Mouse (Mus musculus) MEL (cell line): ENCODE results near the gene Pkhd1. TPM values are rescaled to one million over a fixed set of nuclear protein-coding genes. Genes with fewer than 3 reads are reported as not detected.

ENCODE experiments used
- DNase-seq: peaks from one replicate; pipeline ENCODE4 v3.0.0; 2011; ENCODE audit warnings: low read depth, low spot score
- H3K27ac ChIP-seq: 2 replicates; pipeline ENCODE4 v1.5.1; 2012; ENCODE audit warnings: low read depth, mild to moderate bottlenecking, control low read depth, low read length, moderate library complexity; ENCODE audit not compliant: control insufficient read depth
- H3K27me3 ChIP-seq, 2 experiments: fragments of 150-350 bp in 1 of 2; sonication (generic) in 1 of 2; 2 replicates each; pipeline ENCODE4 v1.6.1; 2012; ENCODE audit warnings: low read length in 2 of 2, mild to moderate bottlenecking in 2 of 2, improper control_type of control experiment in 1 of 2, moderate library complexity in 1 of 2; ENCODE audit not compliant: insufficient read depth in 2 of 2, control insufficient read depth in 1 of 2
- H3K36me3 ChIP-seq, 2 experiments: 2 replicates each; pipeline ENCODE4 v1.6.1; 2012 to 2014; ENCODE audit warnings: low read length in 2 of 2, improper control_type of control experiment in 1 of 2, inconsistent platforms in 1 of 2, mild to moderate bottlenecking in 1 of 2; ENCODE audit not compliant: insufficient read depth in 2 of 2, control insufficient read depth in 1 of 2
- H3K4me1 ChIP-seq, 2 experiments: fragments of 150-350 bp in 1 of 2; sonication (generic) in 1 of 2; 2 replicates each; pipeline ENCODE4 v1.6.1; 2012; ENCODE audit warnings: low read length in 2 of 2, improper control_type of control experiment in 1 of 2, mild to moderate bottlenecking in 1 of 2; ENCODE audit not compliant: insufficient read depth in 2 of 2, control insufficient read depth in 1 of 2
- H3K4me3 ChIP-seq, 2 experiments: fragments of 150-350 bp in 1 of 2; sonication (generic) in 1 of 2; 2 replicates each; pipeline ENCODE4 v1.5.1; 2012; ENCODE audit warnings: low read depth in 2 of 2, low read length in 2 of 2, mild to moderate bottlenecking in 2 of 2, moderate library complexity in 2 of 2, control low read depth in 1 of 2, improper control_type of control experiment in 1 of 2; ENCODE audit not compliant: control insufficient read depth in 1 of 2, insufficient read depth in 1 of 2
- H3K79me2 ChIP-seq: 2 replicates; pipeline ENCODE4 v1.6.1; 2012; ENCODE audit warnings: mild to moderate bottlenecking, low read length, moderate library complexity; ENCODE audit not compliant: control insufficient read depth, poor library complexity, insufficient read depth
- H3K9ac ChIP-seq: 2 replicates; pipeline ENCODE4 v1.6.1; 2012; ENCODE audit warnings: low read depth, mild to moderate bottlenecking, control low read depth, low read length, moderate library complexity; ENCODE audit not compliant: control insufficient read depth, poor library complexity, severe bottlenecking
- H3K9me3 ChIP-seq: fragments of 150-350 bp; sonication (generic); replicated peaks from 2 replicates; pipeline ENCODE4 v1.6.1; 2012; ENCODE audit warnings: mild to moderate bottlenecking, low read length, improper control_type of control experiment, moderate library complexity; ENCODE audit not compliant: insufficient read depth
- CTCF ChIP-seq, 3 experiments: IDR thresholded peaks in 2 of 3; conservative IDR thresholded peaks in 1 of 3; 2 replicates each; pipeline ENCODE4 v1.5.1; 2011 to 2012; ENCODE audit warnings: low read length in 3 of 3, low read depth in 2 of 3, mild to moderate bottlenecking in 2 of 3, improper control_type of control experiment in 1 of 3, inconsistent platforms in 1 of 3, mixed read lengths in 1 of 3, moderate library complexity in 1 of 3; ENCODE audit not compliant: control insufficient read depth in 1 of 3, insufficient read depth in 1 of 3, poor library complexity in 1 of 3, severe bottlenecking in 1 of 3
- EP300 ChIP-seq, 2 experiments: IDR thresholded peaks; 2 replicates each; pipeline ENCODE4 v1.6.1; 2011; ENCODE audit warnings: improper control_type of control experiment in 2 of 2, low read length in 2 of 2, low read depth in 1 of 2, mild to moderate bottlenecking in 1 of 2
- JUND ChIP-seq: IDR thresholded peaks from 2 replicates; pipeline ENCODE4 v1.6.1; 2011; ENCODE audit warnings: low read depth, mild to moderate bottlenecking, improper control_type of control experiment, low read length
- MAZ ChIP-seq: IDR thresholded peaks from 2 replicates; pipeline ENCODE4 v1.6.1; 2012; ENCODE audit warnings: low read depth, mild to moderate bottlenecking, inconsistent platforms, low read length, improper control_type of control experiment
- MEF2A ChIP-seq: IDR thresholded peaks from 2 replicates; pipeline ENCODE4 v1.6.1; 2014; ENCODE audit warnings: low read depth, mild to moderate bottlenecking, inconsistent platforms, low read length, improper control_type of control experiment; ENCODE audit not compliant: poor library complexity, insufficient replicate concordance, severe bottlenecking; ENCODE audit errors: extremely low read depth
- MYC ChIP-seq: IDR thresholded peaks from 2 replicates; pipeline ENCODE4 v1.6.1; 2011; ENCODE audit warnings: low read depth, mild to moderate bottlenecking, low read length, improper control_type of control experiment, moderate library complexity
- TAL1 ChIP-seq: IDR thresholded peaks from 2 replicates; pipeline ENCODE4 v1.6.1; 2012; ENCODE audit warnings: mild to moderate bottlenecking, inconsistent platforms, low read length, moderate library complexity, mixed read lengths
- TCF12 ChIP-seq: IDR thresholded peaks from 2 replicates; pipeline ENCODE4 v1.6.1; 2014; ENCODE audit warnings: low read depth, mild to moderate bottlenecking, inconsistent platforms, low read length, improper control_type of control experiment, moderate library complexity
- UBTF ChIP-seq: IDR thresholded peaks from 2 replicates; pipeline ENCODE4 v1.6.1; 2012; ENCODE audit warnings: low read depth, mild to moderate bottlenecking, inconsistent platforms, low read length, improper control_type of control experiment, moderate library complexity, borderline replicate concordance; ENCODE audit not compliant: insufficient read depth
- USF1 ChIP-seq: IDR thresholded peaks from 2 replicates; pipeline ENCODE4 v1.6.1; 2014; ENCODE audit warnings: low read depth, mild to moderate bottlenecking, inconsistent platforms, low read length, improper control_type of control experiment, moderate library complexity
- USF2 ChIP-seq, 2 experiments: IDR thresholded peaks; 2 replicates each; pipeline ENCODE4 v1.6.1; 2011 to 2012; ENCODE audit warnings: improper control_type of control experiment in 2 of 2, low read length in 2 of 2, borderline replicate concordance in 1 of 2, inconsistent platforms in 1 of 2, low read depth in 1 of 2, mild to moderate bottlenecking in 1 of 2; ENCODE audit not compliant: insufficient read depth in 1 of 2
- ZMIZ1 ChIP-seq: IDR thresholded peaks from 2 replicates; pipeline ENCODE4 v1.6.1; 2012; ENCODE audit warnings: low read depth, mild to moderate bottlenecking, inconsistent platforms, low read length, improper control_type of control experiment, moderate library complexity
- polyA plus RNA-seq, 2 experiments: library from polyadenylated mRNA; stranded (reverse) in 1 of 2; unstranded in 1 of 2; fragments of >175 nt in 1 of 2; fragments of >200 nt in 1 of 2; gene quantifications; 2 replicates each; pipeline versions ENCODE4 v1.2.1 to v1.2.4; 2012; ENCODE audit warnings: low replicate concordance in 2 of 2, low read depth in 1 of 2; ENCODE audit not compliant: insufficient read length in 2 of 2, insufficient read depth in 1 of 2, missing spikeins in 1 of 2
- total RNA-seq: library from RNA; depleted of rRNA; stranded (reverse); fragments of 300-350 nt; gene quantifications from 2 replicates; pipeline ENCODE4 v1.2.3, GENCODE M21; 2012

The Pkhd1 gene
- total and polyA plus RNA-seq, 3 experiments = not detected

DNA sequence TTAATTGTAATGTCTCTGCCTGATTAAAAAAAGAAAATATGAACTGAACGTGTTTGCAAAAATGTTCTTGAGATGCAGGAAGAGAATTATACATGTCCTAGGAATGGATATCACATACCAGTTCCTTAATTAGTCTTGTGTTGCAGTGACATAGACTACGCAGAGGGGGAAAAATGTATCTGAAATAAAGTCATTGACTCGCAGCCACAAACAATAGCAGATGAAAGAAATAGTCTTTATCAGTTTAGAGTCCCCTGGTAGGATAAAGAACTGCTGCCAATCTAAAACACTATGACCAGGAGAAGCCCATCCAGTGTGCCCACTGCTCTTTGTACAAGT lies 188.8 kb downstream of the Pkhd1 start:
- Histone ChIP-seq H3K9ac (no peak overlapping the region), H3K4me3 (no peak overlapping the region)
- TF ChIP-seq JUND (no peak), TCF12 (no peak), USF2 (IDR thresholded peaks at IDR 0.05; ENCODE audit: borderline replicate concordance in 1 of 2, insufficient read depth in 1 of 2, low read depth in 1 of 2, low read length in 2 of 2) (no peak), MYC (no peak)

DNA sequence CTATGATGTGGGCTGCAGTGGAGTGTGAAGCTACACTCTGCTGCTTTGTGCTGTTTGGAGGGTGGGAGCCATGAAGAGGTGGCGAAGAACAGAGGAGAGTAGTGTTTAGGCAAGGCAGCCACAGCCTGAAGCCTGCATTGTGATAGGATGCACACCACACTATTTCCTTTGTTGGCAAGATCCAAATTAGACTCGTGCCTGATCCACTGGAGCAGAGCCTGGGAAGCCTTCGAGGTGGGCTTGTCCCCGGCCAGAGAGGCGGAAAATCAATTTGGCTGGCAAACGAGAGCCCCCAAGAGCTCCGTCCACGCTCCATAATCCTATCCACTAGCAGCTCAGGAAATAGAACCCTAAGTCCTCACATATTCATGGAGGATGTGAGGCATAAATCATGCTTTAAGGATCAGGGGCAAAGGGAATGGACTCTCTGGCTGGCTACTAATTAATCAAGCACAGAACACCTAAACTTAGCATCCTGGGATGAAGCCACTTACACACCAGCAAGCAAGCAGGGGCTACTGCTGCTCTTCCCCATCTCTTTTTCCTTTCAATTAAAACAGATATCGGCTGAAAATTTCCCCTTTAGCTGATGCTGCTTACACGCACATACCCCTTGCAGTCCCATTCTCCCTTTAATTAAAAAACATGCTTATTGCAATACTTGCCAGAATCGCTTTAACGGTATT lies 189.4 kb downstream of the Pkhd1 start:
- no peak overlapping the region for H3K27ac ChIP-seq
- no peaks in the 10 kb centered on the region for H3K36me3 ChIP-seq
- H3K9me3 ChIP-seq = no peaks in the 10 kb centered on the region
- no peak for DNase-seq
- TF ChIP-seq UBTF (no peak), CTCF (IDR thresholded peaks at IDR 0.05 in 2 of 3, conservative IDR thresholded peaks at IDR 0.05 in 1 of 3; ENCODE audit: control insufficient read depth in 1 of 3, insufficient read depth in 1 of 3, low read depth in 2 of 3, low read length in 3 of 3, poor library complexity in 1 of 3, severe bottlenecking in 1 of 3) (no peak), USF1 (no peak), EP300 (IDR thresholded peaks at IDR 0.05; ENCODE audit: low read depth in 1 of 2, low read length in 2 of 2) (no peak), MAZ (no peak), MYC (no peak), ZMIZ1 (no peak), MEF2A (no peak)
- no peaks in the 10 kb centered on the region for H3K79me2 ChIP-seq
- H3K4me3 ChIP-seq = no peak overlapping the region
- no peak overlapping the region for H3K9ac ChIP-seq
- no peaks in the 10 kb centered on the region for H3K27me3 ChIP-seq
- no peaks in the 10 kb centered on the region for H3K4me1 ChIP-seq

More for the DNA sequence above, 188.8 kb downstream of the Pkhd1 start:
- H3K9me3 ChIP-seq = no peaks in the 10 kb centered on the region
- no peaks in the 10 kb centered on the region for H3K4me1 ChIP-seq
- no peak for DNase-seq
- no peaks in the 10 kb centered on the region for H3K36me3 ChIP-seq
- no peaks in the 10 kb centered on the region for H3K79me2 ChIP-seq
- no peaks in the 10 kb centered on the region for H3K27me3 ChIP-seq
- H3K27ac ChIP-seq = no peak overlapping the region

DNA sequence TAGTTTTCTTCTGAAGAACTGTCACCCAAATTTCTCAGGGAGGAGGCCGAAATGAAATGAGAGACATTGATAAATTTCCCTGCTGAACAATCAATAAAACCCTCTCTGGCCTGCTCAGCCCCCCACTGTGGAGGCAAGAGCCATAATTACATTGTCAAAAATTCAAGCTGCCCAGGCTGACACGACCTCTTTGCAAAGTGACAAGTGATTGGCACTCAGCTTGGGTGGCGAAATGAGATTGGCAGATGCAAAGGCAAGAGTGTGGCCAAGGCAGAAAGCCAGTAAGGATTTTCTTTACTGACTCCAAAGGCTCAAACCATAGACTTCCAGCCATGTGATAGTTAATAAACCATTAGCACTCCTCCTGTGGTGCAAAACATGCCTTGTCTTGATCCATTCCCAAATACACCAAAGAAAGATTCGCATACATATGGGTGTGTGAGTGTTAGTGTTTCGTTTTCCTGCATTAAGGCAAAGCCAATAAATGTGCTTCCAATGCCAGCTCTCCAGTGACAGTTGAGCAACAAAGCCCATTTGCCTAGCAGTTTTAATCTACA lies 208.4 kb downstream of the Pkhd1 start:
- Histone ChIP-seq H3K79me2 (no peaks in the 10 kb centered on the region), H3K4me1 (no peaks in the 10 kb centered on the region), H3K4me3 (no peak overlapping the region), H3K9me3 (no peaks in the 10 kb centered on the region), H3K27ac (no peak overlapping the region), H3K27me3 (no peaks in the 10 kb centered on the region), H3K36me3 (no peaks in the 10 kb centered on the region), H3K9ac (no peak overlapping the region)
- no peak for DNase-seq
- TF ChIP-seq TAL1 = no peak
